Mouse (Mus musculus): ENCODE measurements around the gene Cnppd1. TPM values are rescaled to one million over a fixed set of nuclear protein-coding genes. Genes with fewer than 3 reads are reported as not detected.

The Cnppd1 gene
- total and polyA plus RNA-seq, 2 experiments: 26.4 to 44.3 TPM

- no peak for TF ChIP-seq POLR2A (IDR thresholded peaks at IDR 0.05; ENCODE audit: extremely low read depth, insufficient read depth, low read length)
- TF ChIP-seq CTCF (IDR thresholded peaks at IDR 0.05; ENCODE audit: low read depth, low read length): no peak
- WGBS: 3% methylated on average over 23 of the region's 23 CpGs
- DNase-seq (ENCODE audit: extremely low read depth, low read depth, low spot score): peak; percentile 78
- peak overlapping the region; percentile 76 for H3K27ac ChIP-seq (replicated peaks; ENCODE audit: insufficient read depth, low read depth, low read length)
- no peaks in the 10 kb centered on the region for H3K79me2 ChIP-seq (ENCODE audit: control insufficient read depth, insufficient read depth, low read length)
- H3K9ac ChIP-seq (ENCODE audit: low read depth, low read length): peak overlapping the region; percentile 89
- H3K36me3 ChIP-seq (ENCODE audit: control insufficient read depth, insufficient read depth, low read length): peaks cover 28% of the 10 kb centered on the region
- H3K27me3 ChIP-seq (ENCODE audit: control insufficient read depth, insufficient read depth, low read length): no peaks in the 10 kb centered on the region
- peaks cover 5% of the 10 kb centered on the region; the same call in 1 of the 2 replicates for H3K4me1 ChIP-seq (ENCODE audit: control insufficient read depth, insufficient read depth, low read length)
- peak overlapping the region; percentile 95 for H3K4me3 ChIP-seq (ENCODE audit: insufficient read depth, low read depth, low read length)
Measured at GRCm38 (mm10) chr1:75179334-75180104, 37.0 kb upstream of the Cnppd1 start.

- Histone ChIP-seq H3K27ac (replicated peaks; ENCODE audit: insufficient read depth, low read depth, low read length) (peak within 1 kb of the TSS; percentile 87), H3K79me2 (ENCODE audit: control insufficient read depth, insufficient read depth, low read length) (no peaks in the 10 kb centered on the region), H3K36me3 (ENCODE audit: control insufficient read depth, insufficient read depth, low read length) (peaks cover 25% of the 10 kb centered on the region), H3K27me3 (ENCODE audit: control insufficient read depth, insufficient read depth, low read length) (no peaks in the 10 kb centered on the region), H3K4me3 (ENCODE audit: insufficient read depth, low read depth, low read length) (peak within 1 kb of the TSS; percentile 64), H3K9ac (ENCODE audit: low read depth, low read length) (peak within 1 kb of the TSS; percentile 75), H3K4me1 (ENCODE audit: control insufficient read depth, insufficient read depth, low read length) (peaks cover 13% of the 10 kb centered on the region)
- DNase-seq (ENCODE audit: extremely low read depth, low read depth, low spot score): peak; percentile 97
- TF ChIP-seq POLR2A (IDR thresholded peaks at IDR 0.05; ENCODE audit: extremely low read depth, insufficient read depth, low read length) (no peak; the same call in 1 of the 2 replicates), CTCF (IDR thresholded peaks at IDR 0.05; ENCODE audit: low read depth, low read length) (no peak)
- WGBS: 1% methylated on average over 58 of the region's 59 CpGs
Measured at GRCm38 (mm10) chr1:75168472-75169464, 26.3 kb upstream of the Cnppd1 start, which contains the start of gene Zfand2b. TSS of gene Zfand2b (plus strand) at chr1:75168646.

GRCm38 (mm10) chr1:75168093-75168471 lies 25.6 kb upstream of the Cnppd1 start:
- H3K4me1 ChIP-seq (ENCODE audit: control insufficient read depth, insufficient read depth, low read length): peaks cover 13% of the 10 kb centered on the region
- peak overlapping the region; percentile 40 for H3K27ac ChIP-seq (replicated peaks; ENCODE audit: insufficient read depth, low read depth, low read length)
- 8% methylated on average over 7 of the region's 7 CpGs for WGBS
- no peak for DNase-seq (ENCODE audit: extremely low read depth, low read depth, low spot score)
- H3K4me3 ChIP-seq (ENCODE audit: insufficient read depth, low read depth, low read length): peak overlapping the region; percentile 34
- H3K79me2 ChIP-seq (ENCODE audit: control insufficient read depth, insufficient read depth, low read length): no peaks in the 10 kb centered on the region
- H3K9ac ChIP-seq (ENCODE audit: low read depth, low read length): peak overlapping the region; percentile 59
- peaks cover 19% of the 10 kb centered on the region for H3K36me3 ChIP-seq (ENCODE audit: control insufficient read depth, insufficient read depth, low read length)
- no peak for TF ChIP-seq CTCF (IDR thresholded peaks at IDR 0.05; ENCODE audit: low read depth, low read length)
- TF ChIP-seq POLR2A (IDR thresholded peaks at IDR 0.05; ENCODE audit: extremely low read depth, insufficient read depth, low read length): no peak
- no peaks in the 10 kb centered on the region for H3K27me3 ChIP-seq (ENCODE audit: control insufficient read depth, insufficient read depth, low read length)

GRCm38 (mm10) chr1:75160256-75160617 lies 17.7 kb upstream of the Cnppd1 start:
- Histone ChIP-seq H3K27ac (replicated peaks; ENCODE audit: insufficient read depth, low read depth, low read length) (no peak overlapping the region), H3K36me3 (ENCODE audit: control insufficient read depth, insufficient read depth, low read length) (no peaks in the 10 kb centered on the region), H3K9ac (ENCODE audit: low read depth, low read length) (no peak overlapping the region), H3K4me3 (ENCODE audit: insufficient read depth, low read depth, low read length) (no peak overlapping the region), H3K27me3 (ENCODE audit: control insufficient read depth, insufficient read depth, low read length) (no peaks in the 10 kb centered on the region), H3K79me2 (ENCODE audit: control insufficient read depth, insufficient read depth, low read length) (no peaks in the 10 kb centered on the region), H3K4me1 (ENCODE audit: control insufficient read depth, insufficient read depth, low read length) (no peaks in the 10 kb centered on the region)
- 95% methylated on average over 4 of the region's 4 CpGs for WGBS
- DNase-seq (ENCODE audit: extremely low read depth, low read depth, low spot score): no peak
- TF ChIP-seq CTCF (IDR thresholded peaks at IDR 0.05; ENCODE audit: low read depth, low read length): no peak
- no peak for TF ChIP-seq POLR2A (IDR thresholded peaks at IDR 0.05; ENCODE audit: extremely low read depth, insufficient read depth, low read length)

DNA sequence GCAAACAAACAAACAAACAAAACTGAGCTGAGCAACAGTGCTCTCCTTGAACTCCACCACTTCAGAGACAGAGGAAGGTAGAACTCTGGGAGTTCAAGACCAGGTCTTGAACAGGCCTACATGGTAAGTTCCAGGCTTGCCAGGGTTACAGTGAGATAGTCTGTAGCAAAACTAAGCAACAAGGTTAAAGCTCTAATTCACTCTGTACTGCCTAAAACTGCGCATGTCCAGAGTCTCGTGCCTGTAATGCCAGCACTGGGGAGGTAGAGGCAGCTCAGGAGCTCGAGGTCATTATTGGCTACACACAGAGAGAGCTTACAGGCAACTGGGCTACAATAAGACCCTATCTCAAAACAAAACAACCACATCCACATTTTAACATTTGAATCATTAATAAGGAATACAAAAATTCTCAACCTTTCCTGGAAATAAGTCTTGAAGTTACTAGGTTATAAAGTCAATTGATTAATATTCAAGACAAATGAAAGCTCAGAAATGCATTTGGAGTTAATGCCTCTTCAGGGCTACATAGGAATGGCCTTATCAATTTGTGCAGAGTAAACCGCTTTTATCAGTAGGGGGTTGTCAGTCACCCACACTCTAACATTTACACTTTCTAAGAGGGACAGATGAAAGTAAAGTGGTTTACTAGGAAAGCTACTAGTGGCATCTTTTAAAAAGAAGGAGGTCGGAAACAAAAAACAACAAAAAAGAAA lies 17.2 kb upstream of the Cnppd1 start:
- Histone ChIP-seq H3K4me1 (ENCODE audit: control insufficient read depth, insufficient read depth, low read length) (no peaks in the 10 kb centered on the region), H3K27ac (replicated peaks; ENCODE audit: insufficient read depth, low read depth, low read length) (no peak overlapping the region), H3K4me3 (ENCODE audit: insufficient read depth, low read depth, low read length) (no peak overlapping the region), H3K36me3 (ENCODE audit: control insufficient read depth, insufficient read depth, low read length) (no peaks in the 10 kb centered on the region), H3K9ac (ENCODE audit: low read depth, low read length) (no peak overlapping the region), H3K79me2 (ENCODE audit: control insufficient read depth, insufficient read depth, low read length) (no peaks in the 10 kb centered on the region), H3K27me3 (ENCODE audit: control insufficient read depth, insufficient read depth, low read length) (no peaks in the 10 kb centered on the region)
- TF ChIP-seq POLR2A (IDR thresholded peaks at IDR 0.05; ENCODE audit: extremely low read depth, insufficient read depth, low read length): no peak
- TF ChIP-seq CTCF (IDR thresholded peaks at IDR 0.05; ENCODE audit: low read depth, low read length): no peak
- DNase-seq (ENCODE audit: extremely low read depth, low read depth, low spot score): no peak
- WGBS: 84% methylated on average over 5 of the region's 5 CpGs

All from liver, adult 2 months (tissue).